Comparison of ENCODE assay signal across 12 mouse cellular contexts in the genomic region with DNA sequence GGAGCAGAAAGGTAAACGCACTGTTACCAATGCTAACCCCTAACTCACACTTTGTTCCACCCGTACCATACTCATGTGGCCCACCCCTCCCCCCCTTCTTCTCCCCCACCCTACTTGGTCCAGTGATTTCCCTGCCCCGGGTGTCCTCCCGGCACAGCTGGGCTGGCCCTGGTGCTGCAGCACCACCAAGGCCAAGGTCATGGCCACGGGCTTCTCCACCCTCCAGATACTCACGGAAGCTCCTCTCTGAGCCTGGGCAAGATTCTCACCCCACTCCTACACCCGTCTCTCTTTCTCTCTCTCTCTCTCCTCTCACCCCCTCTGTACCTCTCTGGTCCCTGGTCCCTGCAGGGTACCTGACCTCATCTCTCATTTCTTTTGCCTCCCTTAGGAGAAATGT. TPM values are rescaled to one million over a fixed set of nuclear protein-coding genes. Genes with fewer than 3 reads are reported as not detected.
DNase-seq lines count a peak whose midpoint lies in the region.
"Had no signal": no experiment of that assay in that cellular context is flagged by ENCODE, and none has a peak within 500 bp of the region (broad histone marks: within the 10 kb centered on the region; RNA-seq: fewer than 3 reads in every experiment).

No protein-coding gene starts in this region.

- peak; percentile 27 for DNase-seq in kidney, adult 9 months
- DNase-seq in kidney, postnatal 10 days, result no peak
- DNase-seq in ovary, postnatal 36 days (ENCODE audit: low spot score), result peak; percentile 74
- DNase-seq in ovary, postnatal 14 days (ENCODE audit: low spot score), result no peak
- peak; percentile 73 for DNase-seq in adrenal gland, postnatal 25 days
- DNase-seq in urinary bladder, adult 2 months (ENCODE audit: low spot score), result no peak
- DNase-seq in c-Kit-positive CD71-positive TER-119-positive erythroid progenitor cells, embryonic 14.5 days (ENCODE audit: low spot score), result no peak
- DNase-seq: cerebellum, adult 2 months; heart, postnatal 14 days; retina, postnatal 1 day; right cerebral cortex, postnatal 14 days; thymus, postnatal 14 days had no signal

RNA-seq across cellular contexts. Expression of gene Adgrl1, which starts 26.4 kb away (rescaled TPM):
- total RNA-seq in adrenal gland, postnatal 25 days (2021), result 73.5 and 114 TPM in 2 replicates
- 39.4 and 48.3 TPM in 2 replicates for polyA plus RNA-seq in urinary bladder, adult 2 months (2012; rRNA removed)

RNA-seq across cellular contexts. Expression of gene Gm10644, which starts 28.7 kb away (rescaled TPM):
- total RNA-seq in adrenal gland, postnatal 25 days (2021), result 2.1 and 3.2 TPM in 2 replicates
- 0.69 and 0.96 TPM in 2 replicates for polyA plus RNA-seq in urinary bladder, adult 2 months (2012; rRNA removed)

RNA-seq across cellular contexts. Expression of gene Asf1b, which starts 29.0 kb away (rescaled TPM):
- 6.0 and 7.2 TPM in 2 replicates for total RNA-seq in adrenal gland, postnatal 25 days (2021)
- 2.3 and 3.1 TPM in 2 replicates for polyA plus RNA-seq in urinary bladder, adult 2 months (2012; rRNA removed)

RNA-seq across cellular contexts. Expression of gene Prkaca, which starts 46.5 kb away (rescaled TPM):
- total RNA-seq in adrenal gland, postnatal 25 days (2021), result 284 and 302 TPM in 2 replicates
- polyA plus RNA-seq in urinary bladder, adult 2 months (2012; rRNA removed), result 74.4 and 81.2 TPM in 2 replicates

Comparison
In these comparisons a context has a peak if more than half of its experiments do, and no peak if none do; other contexts are left out.
1. DNase-seq: peak in kidney, adult 9 months (single experiment), ovary, postnatal 36 days (single experiment) and adrenal gland, postnatal 25 days (single experiment); none in kidney, postnatal 10 days (single experiment), ovary, postnatal 14 days (single experiment), urinary bladder, adult 2 months (single experiment) and c-Kit-positive CD71-positive TER-119-positive erythroid progenitor cells, embryonic 14.5 days (single experiment).